Mouse (Mus musculus): ENCODE data around the gene Rsbn1.

DNA sequence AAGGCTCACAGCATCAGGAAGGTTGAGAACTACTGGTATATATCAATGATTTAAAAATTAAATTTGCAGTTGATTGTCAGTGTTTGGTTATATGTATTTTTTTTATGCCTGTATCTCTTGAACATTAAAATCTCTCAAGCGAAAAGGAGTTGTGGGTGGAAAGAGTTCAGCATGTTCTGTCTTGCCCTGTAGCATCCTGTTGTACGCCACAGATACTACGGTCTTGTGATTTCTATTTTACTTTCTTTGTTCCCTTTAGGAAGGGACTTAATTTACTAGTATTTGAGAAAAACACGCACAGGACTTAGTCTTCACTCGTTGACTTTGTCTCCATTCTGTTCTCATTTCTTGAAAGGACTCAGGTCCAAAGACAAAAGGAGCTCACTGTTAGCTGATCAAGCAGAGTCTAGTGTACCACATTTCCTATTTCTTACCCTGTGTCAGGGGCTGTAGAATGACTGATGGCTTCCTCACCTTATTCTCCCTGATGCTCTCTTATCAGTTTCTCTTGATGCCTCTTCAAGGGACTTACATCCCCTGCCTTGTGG is 46.4 kb upstream of the Rsbn1 start:
- no peak for TF ChIP-seq CTCF (IDR thresholded peaks at IDR 0.05; ENCODE audit: control insufficient read depth, insufficient read depth, low read length)
- TF ChIP-seq POLR2A (IDR thresholded peaks at IDR 0.05; ENCODE audit: borderline replicate concordance, control insufficient read depth, low read depth, low read length): no peak
